Mouse (Mus musculus) olfactory bulb, adult 2 months (tissue): ENCODE results near the gene Bst2.

Experiments used
- CTCF ChIP-seq: fragments of 200-500 bp; IDR thresholded peaks from 2 replicates; pipeline ENCODE4 v1.5.1; 2012; ENCODE audit warnings: low read depth, mild to moderate bottlenecking, low read length, moderate library complexity; ENCODE audit not compliant: insufficient read depth
- POLR2A ChIP-seq: fragments of 200-500 bp; IDR thresholded peaks from 2 replicates; pipeline ENCODE4 v1.6.1; 2012; ENCODE audit warnings: mild to moderate bottlenecking, low read depth, low read length, moderate library complexity; ENCODE audit not compliant: insufficient read depth

DNA sequence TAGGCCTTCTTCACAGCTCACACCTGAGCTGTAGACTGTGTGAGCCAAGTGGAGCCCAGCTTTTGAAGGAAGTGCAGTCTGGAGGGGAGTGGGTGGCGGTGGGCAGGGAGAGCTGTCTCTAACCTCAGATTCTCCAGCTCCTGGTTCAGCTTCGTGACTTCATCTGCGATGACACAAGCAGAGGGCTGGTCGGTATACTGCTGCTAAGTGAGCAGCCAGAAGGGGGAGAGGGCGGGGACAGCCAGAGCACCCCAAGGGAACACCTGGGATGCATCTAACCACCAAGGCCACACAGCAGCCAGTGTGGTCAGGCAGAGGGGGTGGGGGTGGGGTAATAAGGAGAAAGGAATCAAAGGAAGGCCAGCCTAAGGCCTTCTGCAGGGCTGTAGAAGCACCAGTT is 1.6 kb downstream of the Bst2 start:
- TF ChIP-seq POLR2A (no peak), CTCF (no peak)
